Mouse (Mus musculus): ENCODE results near the gene Gm3139.
"Not testable (repeated sequence)": the region's sequence is repeated elsewhere in the genome, so short reads cannot be mapped to it uniquely, and the experiment has no call there.

Gm3139 gene

DNA sequence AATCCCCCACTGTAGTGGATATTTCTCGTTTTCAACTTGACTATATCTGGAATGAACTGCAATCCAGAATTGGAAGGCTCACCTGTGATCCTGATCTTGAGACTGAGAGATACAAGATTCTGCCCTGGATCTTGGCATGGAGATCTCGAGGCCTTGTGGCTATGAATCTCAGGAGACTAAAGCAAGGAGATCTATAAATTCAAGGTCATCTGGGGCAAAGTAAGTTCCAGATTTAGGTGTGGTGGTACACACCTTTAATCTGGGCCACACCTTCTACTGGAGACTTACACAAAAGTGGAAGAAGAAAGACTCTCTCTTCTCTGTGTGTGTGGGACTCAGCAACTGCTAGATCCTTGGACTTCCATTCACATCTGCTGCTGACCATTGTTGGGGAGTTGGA is at the start of gene Gm3139:
Gene Gm3139, plus strand, starts transcription at position 301 of the 400 bp plus-strand sequence.
- DNase-seq (ENCODE audit: low spot score in 2 of 2) = not testable (repeated sequence)

All from frontal cortex, postnatal 36 days (tissue).